Mouse (Mus musculus) limb, embryonic 14.5 days (tissue): ENCODE measurements around the gene Abhd12. TPM values are rescaled to one million over a fixed set of nuclear protein-coding genes. Genes with fewer than 3 reads are reported as not detected.

Experiments used
- ATAC-seq: fragments of 200-750 bp; cut with Nextera tagmentation; 2 replicates; pipeline ENCODE4 v1.8.0; 2017; ENCODE audit warnings: low read depth, moderate number of reproducible peaks, moderate TSS enrichment; ENCODE audit not compliant: low FRiP score
- DNase-seq: peaks from one replicate; pipeline ENCODE4 v3.0.0-alpha.2; 2015; ENCODE audit warnings: low spot score
- H3K27ac ChIP-seq: fragments of 300-500 bp; sonication (generic); replicated peaks from 2 replicates; pipeline ENCODE4 v1.5.1; 2014; ENCODE audit warnings: low read depth, mild to moderate bottlenecking, low read length, moderate library complexity, mixed read lengths
- H3K27me3 ChIP-seq: fragments of 300-500 bp; sonication (generic); 2 replicates; pipeline ENCODE4 v1.6.1; 2014; ENCODE audit warnings: low read length, mixed read lengths; ENCODE audit not compliant: control insufficient read depth, insufficient read depth
- H3K36me3 ChIP-seq: fragments of 300-500 bp; sonication (generic); 2 replicates; pipeline ENCODE4 v1.6.1; 2014; ENCODE audit warnings: mild to moderate bottlenecking, low read length, moderate library complexity, mixed read lengths; ENCODE audit not compliant: control insufficient read depth, insufficient read depth
- H3K4me1 ChIP-seq: fragments of 300-500 bp; sonication (generic); 2 replicates; pipeline ENCODE4 v1.6.1; 2014; ENCODE audit warnings: antibody characterized with exemption, low read length, mixed read lengths; ENCODE audit not compliant: control insufficient read depth, insufficient read depth
- H3K4me2 ChIP-seq: fragments of 300-500 bp; sonication (generic); replicated peaks from 2 replicates; pipeline ENCODE4 v1.6.1; 2014; ENCODE audit warnings: low read depth, mild to moderate bottlenecking, low read length, moderate library complexity; ENCODE audit not compliant: severe bottlenecking
- H3K4me3 ChIP-seq: fragments of 300-500 bp; sonication (generic); replicated peaks from 2 replicates; pipeline ENCODE4 v1.5.1; 2014; ENCODE audit warnings: low read length
- H3K9ac ChIP-seq: fragments of 300-500 bp; sonication (generic); 2 replicates; pipeline ENCODE4 v1.6.1; 2014; ENCODE audit warnings: mild to moderate bottlenecking, low read depth, low read length, moderate library complexity; ENCODE audit not compliant: severe bottlenecking
- H3K9me3 ChIP-seq: fragments of 300-500 bp; sonication (generic); 2 replicates; pipeline ENCODE4 v1.6.1; 2016; ENCODE audit warnings: low read length; ENCODE audit not compliant: control insufficient read depth
- POLR2A ChIP-seq: fragments of 200-500 bp; IDR thresholded peaks from 2 replicates; pipeline ENCODE4 v1.8.0; 2012; ENCODE audit warnings: inconsistent platforms, mild to moderate bottlenecking, moderate library complexity, borderline replicate concordance; ENCODE audit not compliant: insufficient read depth, insufficient read length; ENCODE audit errors: extremely low read depth
- WGBS: fragments of 180-500 bp; shearing (Covaris S2); extraction: QIAGEN DNeasy Blood & Tissue Kit; methylation state at CpG from one replicate; pipeline ENCODE4 v1.1.7; 2014; 5-methylcytosine and 5-hydroxymethylcytosine counted together
- polyA plus RNA-seq, 2 experiments: library from polyadenylated mRNA; depleted of rRNA in 1 of 2; stranded (reverse) in 1 of 2; unstranded in 1 of 2; fragments of >200 nt; fragmentation: Nextera tagmentation in 1 of 2; extraction: Ambion mirVana in 1 of 2; gene quantifications; 2 replicates each; pipeline versions ENCODE4 v1.2.1 to v1.2.3; 2012 to 2014

The Abhd12 gene
- polyA plus RNA-seq, 2 experiments = 56.5 to 67.1 TPM

GRCm38 (mm10) chr2:150875226-150875625, 29.3 kb downstream of the Abhd12 start:
- ATAC-seq (no peak), DNase-seq (no peak)
- Histone ChIP-seq H3K4me3 (no peak overlapping the region), H3K9me3 (no peaks in the 10 kb centered on the region), H3K4me1 (no peaks in the 10 kb centered on the region), H3K27me3 (no peaks in the 10 kb centered on the region), H3K36me3 (no peaks in the 10 kb centered on the region), H3K27ac (no peak overlapping the region), H3K4me2 (no peak overlapping the region), H3K9ac (no peak overlapping the region)
- WGBS = 98% methylated on average over 1 of the region's 1 CpGs
- TF ChIP-seq POLR2A = no peak

- ATAC-seq = no peak
- H3K4me2 ChIP-seq = no peak overlapping the region
- H3K36me3 ChIP-seq = no peaks in the 10 kb centered on the region
- H3K4me3 ChIP-seq = no peak overlapping the region
- H3K4me1 ChIP-seq = no peaks in the 10 kb centered on the region
- no peaks in the 10 kb centered on the region for H3K27me3 ChIP-seq
- no peak overlapping the region for H3K27ac ChIP-seq
- no peak for TF ChIP-seq POLR2A
- no peaks in the 10 kb centered on the region for H3K9me3 ChIP-seq
- no peak overlapping the region for H3K9ac ChIP-seq
- WGBS = 80% methylated on average over 1 of the region's 1 CpGs
- DNase-seq = no peak
These were observed 30.0 kb downstream of the Abhd12 start for GRCm38 (mm10) chr2:150874508-150874907.

- Histone ChIP-seq H3K27ac (no peak overlapping the region), H3K9ac (no peak overlapping the region), H3K36me3 (no peaks in the 10 kb centered on the region), H3K4me1 (no peaks in the 10 kb centered on the region), H3K4me2 (no peak overlapping the region), H3K27me3 (no peaks in the 10 kb centered on the region), H3K4me3 (no peak overlapping the region), H3K9me3 (no peaks in the 10 kb centered on the region)
- DNase-seq (no peak), ATAC-seq (no peak)
- TF ChIP-seq POLR2A = no peak
- 96% methylated on average over 1 of the region's 1 CpGs for WGBS
These were observed 35.1 kb downstream of the Abhd12 start for GRCm38 (mm10) chr2:150869446-150869845.

- Histone ChIP-seq H3K4me3 (no peak overlapping the region), H3K9me3 (no peaks in the 10 kb centered on the region), H3K36me3 (no peaks in the 10 kb centered on the region), H3K27me3 (no peaks in the 10 kb centered on the region), H3K4me2 (no peak overlapping the region), H3K9ac (no peak overlapping the region), H3K27ac (no peak overlapping the region), H3K4me1 (no peaks in the 10 kb centered on the region)
- TF ChIP-seq POLR2A = no peak
- ATAC-seq (no peak), DNase-seq (no peak)
- 93% methylated on average over 2 of the region's 2 CpGs for WGBS
These were observed 37.5 kb downstream of the Abhd12 start for GRCm38 (mm10) chr2:150867021-150867420.

- no peak for TF ChIP-seq POLR2A
- 92% methylated on average over 2 of the region's 2 CpGs for WGBS
- H3K4me1 ChIP-seq = no peaks in the 10 kb centered on the region
These were observed 43.4 kb downstream of the Abhd12 start for GRCm38 (mm10) chr2:150861128-150861527.

More at GRCm38 (mm10) chr2:150861128-150861527, 43.4 kb downstream of the Abhd12 start:
- Histone ChIP-seq H3K36me3 (no peaks in the 10 kb centered on the region), H3K4me2 (no peak overlapping the region), H3K27ac (no peak overlapping the region), H3K4me3 (no peak overlapping the region), H3K9ac (no peak overlapping the region), H3K9me3 (no peaks in the 10 kb centered on the region), H3K27me3 (no peaks in the 10 kb centered on the region)
- DNase-seq (no peak), ATAC-seq (no peak)
